Mouse (Mus musculus): ENCODE measurements at regions not wholly inside any gene's neighbourhood (a gene's known extent, or its start where the extent isn't known, plus 50 kb on each side); places are given as distances from the start of the nearest gene placed in this dataset.

- TF ChIP-seq POLR2A (IDR thresholded peaks at IDR 0.05; ENCODE audit: control insufficient read depth, extremely low read depth, insufficient read depth, low read length, poor library complexity) (no peak), CTCF (IDR thresholded peaks at IDR 0.05; ENCODE audit: borderline replicate concordance, control insufficient read depth, extremely low read depth, insufficient read depth, low read length, poor library complexity) (no peak)
These were observed 99.5 kb upstream of the Eif4g2 start for GRCm38 (mm10) chr7:111182319-111182718.

All from thymus, adult 2 months (tissue).